Mouse (Mus musculus) liver, embryonic 14.5 days (tissue): ENCODE results near the gene Sh3d19.

Experiments
- CTCF ChIP-seq: IDR thresholded peaks from 2 replicates; pipeline ENCODE4 v1.5.1; 2016; ENCODE audit warnings: antibody characterized with exemption, low read depth, control low read depth
- EP300 ChIP-seq: IDR thresholded peaks from 2 replicates; pipeline ENCODE4 v1.6.1; 2016; ENCODE audit warnings: antibody characterized with exemption, low read depth

DNA sequence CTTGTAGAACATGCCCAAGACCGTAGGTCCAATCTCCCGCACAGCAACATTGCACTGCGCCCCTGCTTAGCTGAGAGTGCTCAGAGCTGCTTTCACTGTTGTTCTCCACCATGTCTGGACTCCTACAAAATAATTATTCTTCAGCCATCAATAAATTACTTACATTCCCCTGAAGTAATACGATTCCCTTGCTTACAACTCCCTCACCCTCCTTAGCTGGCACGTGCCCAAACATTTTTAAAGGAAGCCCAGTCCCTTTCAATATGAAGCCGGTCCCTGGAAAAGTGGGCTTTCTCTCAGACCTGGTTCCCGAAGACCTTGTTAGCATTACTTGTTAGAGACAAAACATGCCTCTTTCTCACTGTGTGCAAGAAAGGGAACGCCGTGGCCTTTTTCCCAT lies 178.6 kb downstream of the Sh3d19 start:
- TF ChIP-seq EP300 = no peak
- TF ChIP-seq CTCF = no peak
